Mouse (Mus musculus) forebrain, embryonic 11.5 days (tissue): ENCODE results near the gene Rsrp1. TPM values are rescaled to one million over a fixed set of nuclear protein-coding genes. Genes with fewer than 3 reads are reported as not detected.

Source experiments
- ATAC-seq: fragments of 200-750 bp; cut with Nextera tagmentation; replicated peaks from 2 replicates; pipeline ENCODE4 v1.8.0; 2017; ENCODE audit warnings: moderate TSS enrichment; ENCODE audit not compliant: low FRiP score
- DNase-seq: peaks from one replicate; pipeline ENCODE4 v3.0.0-alpha.2; 2017; ENCODE audit warnings: low spot score
- H3K27ac ChIP-seq: fragments of 300-500 bp; sonication (generic); 2 replicates; pipeline ENCODE4 v1.5.1; 2014; ENCODE audit warnings: low read depth, low read length
- H3K27me3 ChIP-seq: fragments of 300-500 bp; sonication (generic); 2 replicates; pipeline ENCODE4 v1.6.1; 2014; ENCODE audit warnings: mild to moderate bottlenecking, low read length, mixed read lengths; ENCODE audit not compliant: control insufficient read depth, insufficient read depth
- H3K36me3 ChIP-seq: fragments of 300-500 bp; sonication (generic); 2 replicates; pipeline ENCODE4 v1.6.1; 2014; ENCODE audit warnings: mild to moderate bottlenecking, low read length, moderate library complexity, mixed read lengths; ENCODE audit not compliant: control insufficient read depth, insufficient read depth
- H3K4me1 ChIP-seq: fragments of 300-500 bp; sonication (generic); replicated peaks from 2 replicates; pipeline ENCODE4 v1.6.1; 2014; ENCODE audit warnings: low read length, mixed read lengths; ENCODE audit not compliant: control insufficient read depth, insufficient read depth
- H3K4me2 ChIP-seq: fragments of 300-500 bp; sonication (generic); 2 replicates; pipeline ENCODE4 v1.6.1; 2014; ENCODE audit warnings: low read depth, mild to moderate bottlenecking, low read length, moderate library complexity, mixed read lengths; ENCODE audit not compliant: severe bottlenecking
- H3K4me3 ChIP-seq: fragments of 300-500 bp; sonication (generic); 2 replicates; pipeline ENCODE4 v1.5.1; 2014; ENCODE audit warnings: low read depth, low read length
- H3K9ac ChIP-seq: fragments of 300-500 bp; sonication (generic); 2 replicates; pipeline ENCODE4 v1.6.1; 2014; ENCODE audit warnings: low read length
- H3K9me3 ChIP-seq: fragments of 300-500 bp; sonication (generic); 2 replicates; pipeline ENCODE4 v1.6.1; 2016; ENCODE audit warnings: low read length, mixed read lengths; ENCODE audit not compliant: control insufficient read depth
- WGBS: fragments of 180-500 bp; shearing (Covaris S2); extraction: QIAGEN DNeasy Blood & Tissue Kit; methylation state at CpG from one replicate; pipeline ENCODE4 v1.1.7; 2014; 5-methylcytosine and 5-hydroxymethylcytosine counted together
- polyA plus RNA-seq: library from polyadenylated mRNA; unstranded; fragments of >200 nt; fragmentation: Nextera tagmentation; extraction: Ambion mirVana; gene quantifications from 2 replicates; pipeline ENCODE4 v1.2.1, GENCODE M21; 2014

Gene Rsrp1
- 332 and 356 TPM in 2 replicates for polyA plus RNA-seq

DNA sequence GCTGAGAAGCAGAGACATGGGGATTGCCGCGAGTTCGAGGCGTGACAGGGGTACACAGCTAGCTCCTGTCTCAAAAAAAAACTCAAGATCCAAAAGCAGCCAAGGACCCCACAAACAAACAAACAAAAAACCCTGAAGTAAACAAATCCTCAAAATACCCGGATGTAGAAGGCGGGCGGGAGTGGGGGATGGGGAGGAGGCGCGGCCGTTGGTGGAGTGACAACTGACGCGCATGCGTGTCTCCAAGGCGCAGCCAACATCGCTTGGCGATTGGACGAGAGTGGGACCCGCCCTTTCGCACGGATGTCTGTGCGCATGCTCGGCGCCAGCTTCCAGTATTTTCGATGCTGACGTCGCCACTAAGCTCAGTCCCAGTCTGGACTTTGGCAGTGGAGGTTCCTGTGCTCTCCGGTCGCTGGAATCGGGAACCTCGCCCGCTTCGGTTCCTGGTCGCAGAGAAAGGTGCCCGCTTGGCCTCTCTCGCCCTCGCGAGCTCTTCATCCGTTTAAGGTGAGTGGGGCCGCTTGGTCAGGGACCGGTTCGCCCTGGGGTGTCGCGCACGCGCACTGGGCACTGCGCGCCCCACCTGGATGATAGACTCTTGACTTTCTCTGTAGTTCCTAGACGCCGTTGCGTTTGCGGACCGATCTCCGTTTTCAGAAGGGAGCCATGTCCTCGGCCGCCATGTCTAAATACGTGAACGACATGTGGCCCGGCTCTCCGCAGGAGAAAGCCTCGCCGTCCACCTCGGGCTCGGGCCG is at the start of gene Rsrp1:
TSS of gene Rsrp1 (plus strand) at position 335 of the 761 bp plus-strand sequence.
- peak within 1 kb of the TSS; percentile 88 for H3K27ac ChIP-seq
- WGBS = under 1% methylated on average over 64 of the region's 64 CpGs
- peak within 1 kb of the TSS; percentile 99 for H3K4me3 ChIP-seq
- no peaks in the 10 kb centered on the region for H3K9me3 ChIP-seq
- peak within 1 kb of the TSS; percentile 96 for H3K9ac ChIP-seq
- DNase-seq (peak; percentile 99), ATAC-seq (peak; percentile 96)
- H3K36me3 ChIP-seq = peaks cover 11% of the 10 kb centered on the region
- H3K27me3 ChIP-seq = no peaks in the 10 kb centered on the region
- H3K4me1 ChIP-seq = peaks cover 9% of the 10 kb centered on the region
- H3K4me2 ChIP-seq = peak within 1 kb of the TSS; percentile 88

DNA sequence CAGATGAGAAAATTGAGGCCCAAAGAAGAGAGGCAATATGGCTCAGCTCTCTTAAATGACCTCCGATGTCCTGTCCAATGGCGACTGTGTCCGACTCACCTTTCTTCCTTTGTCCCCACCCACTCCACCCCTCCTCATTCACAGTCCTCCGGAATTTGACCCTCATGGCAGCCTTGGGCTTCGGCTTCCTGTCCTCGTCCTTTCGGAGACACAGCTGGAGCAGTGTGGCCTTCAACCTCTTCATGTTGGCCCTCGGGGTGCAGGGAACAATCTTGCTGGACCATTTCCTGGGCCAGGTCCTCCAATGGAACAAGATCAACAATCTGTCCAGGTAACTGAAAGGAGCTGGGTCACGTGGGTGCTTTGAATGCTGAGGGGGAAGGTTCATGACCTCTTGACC is 47.2 kb upstream of the Rsrp1 start:
- 80% methylated on average over 9 of the region's 9 CpGs for WGBS
- H3K27ac ChIP-seq = no peak overlapping the region
- H3K27me3 ChIP-seq = no peaks in the 10 kb centered on the region

DNA sequence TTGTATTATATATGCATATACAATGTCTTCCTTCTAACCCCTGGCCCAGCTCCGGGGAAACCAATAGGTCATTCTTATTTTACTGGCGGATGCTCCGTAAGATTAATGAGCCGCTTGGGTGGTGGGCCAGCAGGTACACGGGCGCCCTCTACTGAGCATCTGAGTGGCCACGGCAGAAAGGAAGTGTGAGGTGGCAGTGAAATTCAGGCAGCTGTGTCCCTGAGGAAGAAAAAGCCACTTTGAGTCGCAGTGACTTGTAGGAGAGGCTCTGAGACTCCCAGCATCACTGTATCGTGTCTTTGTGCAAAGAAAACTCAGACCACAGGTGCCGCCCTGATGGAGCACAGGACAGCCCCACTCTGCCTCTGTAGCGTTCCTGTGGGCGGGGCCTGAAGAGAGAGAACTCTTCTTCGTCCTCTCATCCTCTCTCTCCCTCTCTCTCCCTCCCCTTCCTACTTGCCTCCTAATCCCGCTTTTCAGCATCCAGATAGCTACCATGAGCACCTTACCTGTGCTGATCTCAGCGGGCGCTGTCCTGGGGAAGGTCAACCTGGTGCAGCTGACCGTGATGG is 43.9 kb upstream of the Rsrp1 start:
- Histone ChIP-seq H3K4me3 (peak overlapping the region; percentile 32), H3K4me2 (peak overlapping the region; percentile 47), H3K27me3 (no peaks in the 10 kb centered on the region), H3K36me3 (no peaks in the 10 kb centered on the region), H3K27ac (no peak overlapping the region), H3K9me3 (no peaks in the 10 kb centered on the region), H3K4me1 (0 out of 2 replicates have a peak, but pooled peaks cover 2% of the 10 kb centered on the region), H3K9ac (peak overlapping the region; percentile 14)
- ATAC-seq = peak; percentile 27; the same call in 1 of the 2 replicates
- DNase-seq = peak; percentile 84
- WGBS = 3% methylated on average over 17 of the region's 17 CpGs

More for the DNA sequence above, 47.2 kb upstream of the Rsrp1 start:
- Histone ChIP-seq H3K9me3 (no peaks in the 10 kb centered on the region), H3K4me3 (no peak overlapping the region), H3K36me3 (no peaks in the 10 kb centered on the region), H3K4me2 (no peak overlapping the region), H3K4me1 (0 out of 2 replicates have a peak, but pooled peaks cover 2% of the 10 kb centered on the region), H3K9ac (no peak overlapping the region)
- ATAC-seq = no peak
- no peak for DNase-seq

DNA sequence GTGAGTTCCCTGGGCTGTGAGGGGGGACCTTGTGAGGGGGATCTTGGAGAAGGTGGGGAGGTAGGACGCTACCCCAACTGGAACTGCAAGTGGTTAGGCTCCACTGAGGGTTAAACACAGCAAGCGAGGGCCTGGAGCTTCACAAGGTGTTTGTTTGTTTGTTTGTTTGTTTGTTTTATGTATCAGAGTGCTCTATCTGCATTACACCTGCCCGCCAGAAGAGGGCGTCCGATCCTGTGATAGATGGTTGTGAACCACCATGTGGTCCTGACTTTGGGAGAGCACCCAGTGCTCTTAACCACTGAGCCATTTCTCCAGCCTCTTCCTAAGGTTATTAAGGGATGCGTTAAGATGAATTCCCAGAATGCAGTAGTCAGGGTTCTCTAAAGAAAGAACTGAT is 43.4 kb upstream of the Rsrp1 start:
- ATAC-seq = no peak
- no peak overlapping the region for H3K27ac ChIP-seq
- 29% methylated on average over 6 of the region's 6 CpGs for WGBS

DNA sequence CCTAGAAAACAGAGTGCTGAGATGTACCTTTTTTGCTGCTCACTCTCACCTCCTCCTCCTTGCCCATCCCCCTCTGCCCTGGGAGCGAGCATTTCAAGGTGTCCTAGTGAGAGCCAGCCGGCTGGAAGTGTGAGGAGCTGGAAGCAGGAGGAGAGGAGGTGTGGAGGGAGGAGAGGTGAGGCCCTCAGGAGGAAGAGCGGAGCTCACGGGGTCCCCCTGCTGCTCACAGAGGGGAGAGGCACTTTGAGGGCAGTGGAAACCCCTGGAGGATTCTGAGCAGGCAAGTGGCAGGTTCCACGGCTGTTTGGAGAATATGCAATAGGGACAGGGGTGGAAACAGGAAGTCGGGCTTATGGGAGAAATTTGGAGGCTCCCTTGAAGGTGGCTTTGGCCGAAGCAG is 40.1 kb upstream of the Rsrp1 start:
- Histone ChIP-seq H3K4me1 (0 out of 2 replicates have a peak, but pooled peaks cover 2% of the 10 kb centered on the region), H3K9me3 (no peaks in the 10 kb centered on the region), H3K27ac (no peak overlapping the region), H3K9ac (no peak overlapping the region), H3K4me3 (no peak overlapping the region), H3K27me3 (no peaks in the 10 kb centered on the region), H3K4me2 (no peak overlapping the region), H3K36me3 (no peaks in the 10 kb centered on the region)
- peak; percentile 73 for DNase-seq
- 39% methylated on average over 7 of the region's 7 CpGs for WGBS
- no peak for ATAC-seq

More for the DNA sequence above, 43.4 kb upstream of the Rsrp1 start:
- no peaks in the 10 kb centered on the region for H3K9me3 ChIP-seq
- H3K9ac ChIP-seq = peak overlapping the region; percentile 14
- peak overlapping the region; percentile 32 for H3K4me3 ChIP-seq
- no peaks in the 10 kb centered on the region for H3K27me3 ChIP-seq
- H3K4me1 ChIP-seq = 0 out of 2 replicates have a peak, but pooled peaks cover 2% of the 10 kb centered on the region
- no peak for DNase-seq
- H3K4me2 ChIP-seq = peak overlapping the region; percentile 47; the same call in 1 of the 2 replicates
- no peaks in the 10 kb centered on the region for H3K36me3 ChIP-seq

DNA sequence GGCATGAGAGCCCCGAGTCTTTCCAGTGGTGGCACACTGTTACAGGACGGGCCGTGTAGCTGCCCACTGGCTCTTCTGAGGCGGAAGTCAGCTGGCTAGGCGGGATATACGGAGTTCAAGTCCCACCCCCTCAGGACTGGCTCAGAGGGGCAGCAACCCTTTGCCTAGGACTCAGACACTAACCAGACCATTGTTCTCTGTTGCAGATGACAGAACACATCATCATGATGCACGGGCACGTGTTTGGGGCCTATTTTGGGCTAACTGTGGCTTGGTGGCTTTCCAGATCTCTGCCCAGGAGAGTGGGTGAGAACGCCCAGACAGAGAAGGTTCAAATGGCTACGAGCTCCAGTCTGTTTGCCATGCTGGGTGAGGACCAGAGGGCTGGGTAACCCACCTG is 39.6 kb upstream of the Rsrp1 start:
- WGBS = 88% methylated on average over 10 of the region's 10 CpGs
- ATAC-seq (no peak), DNase-seq (no peak)
- Histone ChIP-seq H3K9me3 (no peaks in the 10 kb centered on the region), H3K4me1 (0 out of 2 replicates have a peak, but pooled peaks cover 2% of the 10 kb centered on the region), H3K4me2 (no peak overlapping the region), H3K27ac (no peak overlapping the region), H3K9ac (no peak overlapping the region), H3K27me3 (no peaks in the 10 kb centered on the region), H3K4me3 (no peak overlapping the region), H3K36me3 (no peaks in the 10 kb centered on the region)

DNA sequence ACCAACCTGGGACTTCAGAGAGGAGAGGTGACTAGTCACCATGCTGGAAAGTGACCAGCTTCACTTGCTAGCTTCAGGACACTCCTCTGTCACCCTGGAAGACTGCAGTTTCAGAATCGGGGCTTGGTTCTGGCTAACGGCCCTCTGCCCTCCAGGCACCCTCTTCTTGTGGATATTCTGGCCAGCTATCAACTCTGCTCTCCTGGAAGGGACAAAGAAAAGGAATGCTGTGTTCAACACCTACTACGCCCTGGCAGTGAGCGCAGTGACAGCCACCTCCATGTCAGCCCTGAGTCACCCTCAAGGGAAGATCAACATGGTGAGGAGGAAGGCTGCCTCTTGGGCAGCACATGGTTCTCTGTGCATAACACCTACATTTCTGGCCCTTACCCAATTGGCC is 39.0 kb upstream of the Rsrp1 start:
- no peak for ATAC-seq

DNA sequence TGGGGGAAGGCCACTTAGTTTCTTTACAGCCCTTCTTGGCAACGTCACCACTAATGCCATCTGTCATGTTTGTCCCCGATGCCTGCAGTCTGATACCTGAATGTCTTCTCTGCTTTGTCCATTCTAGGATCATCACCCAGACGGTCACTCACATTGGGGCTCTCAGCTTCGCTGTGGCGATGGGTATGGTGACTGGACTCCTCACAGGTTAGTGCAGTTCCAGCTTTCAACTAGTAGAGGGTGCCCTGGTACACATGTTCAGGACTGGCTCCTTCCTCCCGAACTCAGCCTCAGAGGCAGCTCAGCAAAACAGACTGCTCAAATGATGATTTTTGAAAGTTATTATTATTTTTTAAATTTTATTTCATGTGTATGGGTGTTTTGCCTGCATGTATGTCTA is 31.3 kb upstream of the Rsrp1 start:
- Histone ChIP-seq H3K4me1 (no peaks in the 10 kb centered on the region), H3K36me3 (no peaks in the 10 kb centered on the region; the same call in 1 of the 2 replicates), H3K4me3 (no peak overlapping the region), H3K9me3 (no peaks in the 10 kb centered on the region), H3K9ac (no peak overlapping the region), H3K27ac (no peak overlapping the region), H3K4me2 (no peak overlapping the region), H3K27me3 (no peaks in the 10 kb centered on the region)
- DNase-seq (no peak), ATAC-seq (no peak)
- 85% methylated on average over 6 of the region's 6 CpGs for WGBS

More for the DNA sequence above, 39.0 kb upstream of the Rsrp1 start:
- WGBS = 95% methylated on average over 4 of the region's 4 CpGs
- H3K9me3 ChIP-seq = no peaks in the 10 kb centered on the region
- no peak overlapping the region for H3K4me2 ChIP-seq
- no peak overlapping the region for H3K4me3 ChIP-seq
- no peaks in the 10 kb centered on the region for H3K36me3 ChIP-seq
- H3K4me1 ChIP-seq = 0 out of 2 replicates have a peak, but pooled peaks cover 2% of the 10 kb centered on the region
- no peak for DNase-seq
- no peak overlapping the region for H3K27ac ChIP-seq
- no peak overlapping the region for H3K9ac ChIP-seq
- no peaks in the 10 kb centered on the region for H3K27me3 ChIP-seq
